Mouse (Mus musculus) skeletal muscle tissue, adult 2 months (tissue): Measurements from ENCODE around the gene Cisd1.
"Not testable (repeated sequence)": the region's sequence is repeated elsewhere in the genome, so short reads cannot be mapped to it uniquely, and the experiment has no call there.

Experiments used
- DNase-seq: peaks from one replicate; pipeline ENCODE4 v3.0.0-alpha.2; 2012; ENCODE audit warnings: low read depth, low spot score

Gene Cisd1

DNA sequence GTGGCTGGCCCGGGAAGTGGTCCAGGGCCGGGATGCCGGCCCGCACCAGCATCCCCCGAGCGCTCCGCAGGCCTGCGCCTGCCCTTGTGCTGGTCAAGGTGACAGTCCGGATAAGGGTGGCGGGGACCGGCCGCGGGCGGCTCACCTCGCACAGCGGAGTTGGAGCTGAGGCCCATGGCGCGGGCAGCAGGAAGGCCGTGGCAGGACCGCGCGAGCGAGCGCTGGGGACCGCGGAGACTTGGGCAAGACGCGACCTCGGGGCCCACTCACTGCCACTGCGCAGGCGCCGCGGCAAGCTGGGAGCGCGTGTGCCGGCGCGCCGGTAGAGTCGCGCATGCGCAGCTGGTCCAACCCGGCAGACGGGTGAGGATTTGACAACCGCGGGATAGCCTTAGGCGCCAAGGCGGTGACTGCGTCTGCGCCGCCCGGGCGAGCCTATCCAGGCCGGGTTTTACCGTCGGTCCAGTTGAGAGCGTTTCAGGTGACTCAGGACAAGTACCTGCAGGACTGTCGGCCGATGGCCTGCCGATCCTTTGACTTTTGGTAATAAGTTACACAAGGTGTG, at the start of gene Cisd1:
Cisd1 (minus strand) TSS at position 376 of the 565 bp plus-strand sequence.
- DNase-seq, result peak; percentile 97

DNA sequence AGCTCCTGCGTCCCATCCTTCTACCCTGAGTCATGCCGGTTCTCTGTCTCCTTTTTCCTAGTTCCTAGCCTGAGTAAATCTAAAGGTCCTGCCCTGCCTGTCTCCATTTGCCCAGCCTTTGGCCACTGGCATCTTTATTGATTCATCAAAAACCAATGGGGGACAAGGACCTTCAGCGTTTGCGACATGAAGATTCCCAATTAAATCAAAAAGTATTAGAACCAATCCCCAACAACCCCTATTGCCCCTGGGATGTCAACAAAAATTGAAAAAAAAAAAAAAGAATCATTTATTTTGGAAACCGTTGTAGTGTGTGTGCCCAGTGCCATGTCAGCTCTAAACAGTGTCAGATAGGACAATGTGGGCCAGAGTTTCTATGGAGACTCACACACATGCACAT, 44.6 kb upstream of the Cisd1 start:
- no peak for DNase-seq

GRCm38 (mm10) chr10:71384159-71385044, 39.6 kb upstream of the Cisd1 start:
- no peak for DNase-seq

DNA sequence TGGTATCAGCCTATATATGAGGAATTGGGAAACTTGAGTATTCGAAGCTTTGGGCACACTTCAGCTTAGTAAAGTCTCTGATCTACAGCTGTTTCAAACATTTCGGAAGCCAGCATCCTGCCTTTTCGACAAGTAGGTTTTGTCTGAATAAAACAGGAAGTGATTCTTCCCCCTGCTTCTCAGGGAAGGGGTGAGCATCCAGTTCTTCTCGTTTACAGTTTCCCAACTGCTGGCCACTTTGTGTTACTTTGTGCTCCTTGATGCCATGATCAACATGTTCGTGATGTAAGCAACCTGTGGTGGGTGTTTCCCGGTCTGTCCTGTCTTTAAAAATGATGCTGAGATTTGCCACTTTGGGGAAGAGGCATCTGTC, 38.8 kb upstream of the Cisd1 start:
- DNase-seq, result not testable (repeated sequence)

GRCm38 (mm10) chr10:71382858-71383551, 38.3 kb upstream of the Cisd1 start:
- no peak for DNase-seq

DNA sequence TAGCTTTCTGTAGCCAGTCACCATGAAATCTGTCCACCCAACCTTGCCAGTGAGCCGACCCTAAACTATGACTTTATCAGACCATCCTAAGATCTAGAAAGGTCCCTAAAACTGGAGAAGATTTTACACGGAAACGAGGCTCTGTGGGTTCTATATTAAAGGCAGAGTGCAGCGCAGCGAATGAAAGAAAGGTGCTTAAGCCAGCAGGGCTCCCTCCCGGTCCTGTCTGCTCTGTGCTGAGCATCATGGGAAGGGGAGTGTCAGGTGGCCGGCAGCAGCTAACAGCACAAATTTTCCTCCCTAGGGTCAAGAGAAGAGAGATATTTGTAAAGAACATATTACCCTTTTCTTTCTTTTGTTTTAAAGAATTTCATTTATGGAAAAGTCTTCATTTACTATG, 37.4 kb upstream of the Cisd1 start:
- DNase-seq, result no peak

- DNase-seq, result no peak
Observed at GRCm38 (mm10) chr10:71381471-71382033, 36.8 kb upstream of the Cisd1 start.

DNA sequence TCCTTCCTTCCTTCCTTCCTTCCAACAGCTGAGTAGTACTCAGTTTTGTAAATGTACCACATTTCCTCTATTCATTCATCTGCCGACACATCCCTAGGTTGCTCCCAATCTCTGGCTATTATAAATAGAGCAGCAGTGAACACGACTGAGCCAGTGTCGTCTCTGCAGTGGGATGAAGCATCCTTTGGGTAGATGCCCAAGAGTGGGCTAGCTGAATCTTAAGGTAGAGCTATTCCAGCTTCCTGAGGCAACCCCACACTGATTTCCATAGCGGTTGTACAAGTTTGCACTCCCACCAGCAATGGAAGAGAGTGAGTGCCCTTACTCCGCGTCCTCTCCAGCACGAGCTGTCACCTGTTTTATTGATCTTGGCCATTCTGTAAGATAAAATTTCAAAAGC, 35.7 kb upstream of the Cisd1 start:
- no peak for DNase-seq

DNA sequence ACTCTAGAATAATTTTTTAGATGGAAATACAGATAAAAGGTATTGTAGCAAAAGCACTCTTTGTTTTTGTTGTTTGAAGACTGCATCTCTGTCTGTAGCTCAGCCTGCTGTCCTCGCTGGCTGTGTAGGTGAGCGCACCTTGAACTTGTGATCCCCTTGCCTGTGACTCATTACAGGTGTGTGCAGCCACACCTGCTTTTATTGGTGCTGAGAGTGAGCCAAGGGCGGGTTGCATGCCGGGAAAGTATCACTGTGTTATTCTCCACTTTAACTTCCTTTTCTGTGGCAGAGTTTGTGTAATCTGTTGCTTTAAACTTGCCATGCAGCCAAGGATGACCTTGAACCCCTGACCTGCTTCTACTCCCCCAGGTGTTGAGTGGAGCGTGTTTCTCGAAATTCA, 31.3 kb upstream of the Cisd1 start:
- DNase-seq, result no peak

GRCm38 (mm10) chr10:71373706-71374105, 29.0 kb upstream of the Cisd1 start:
- no peak for DNase-seq

GRCm38 (mm10) chr10:71371881-71372280, 27.1 kb upstream of the Cisd1 start:
- DNase-seq, result no peak

DNA sequence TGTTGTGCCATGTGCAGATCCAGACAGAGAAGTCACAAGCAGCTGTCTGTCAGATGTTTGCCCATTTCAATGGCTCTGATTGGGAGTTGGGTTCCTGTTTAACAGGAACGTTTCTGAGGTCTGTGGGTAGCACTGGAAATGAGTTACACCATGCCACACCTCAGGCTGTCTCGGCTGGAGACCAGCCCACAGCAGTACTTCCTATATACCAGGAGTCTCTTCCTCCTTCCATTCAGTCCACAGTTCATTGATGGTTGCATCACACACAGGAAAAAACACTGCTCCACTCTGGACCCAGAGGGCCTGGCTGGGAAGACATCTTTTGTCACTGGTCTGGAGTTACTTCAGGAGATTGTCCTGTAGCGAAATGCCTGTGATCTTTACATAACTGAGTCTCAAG, 24.7 kb upstream of the Cisd1 start:
- DNase-seq, result no peak

DNA sequence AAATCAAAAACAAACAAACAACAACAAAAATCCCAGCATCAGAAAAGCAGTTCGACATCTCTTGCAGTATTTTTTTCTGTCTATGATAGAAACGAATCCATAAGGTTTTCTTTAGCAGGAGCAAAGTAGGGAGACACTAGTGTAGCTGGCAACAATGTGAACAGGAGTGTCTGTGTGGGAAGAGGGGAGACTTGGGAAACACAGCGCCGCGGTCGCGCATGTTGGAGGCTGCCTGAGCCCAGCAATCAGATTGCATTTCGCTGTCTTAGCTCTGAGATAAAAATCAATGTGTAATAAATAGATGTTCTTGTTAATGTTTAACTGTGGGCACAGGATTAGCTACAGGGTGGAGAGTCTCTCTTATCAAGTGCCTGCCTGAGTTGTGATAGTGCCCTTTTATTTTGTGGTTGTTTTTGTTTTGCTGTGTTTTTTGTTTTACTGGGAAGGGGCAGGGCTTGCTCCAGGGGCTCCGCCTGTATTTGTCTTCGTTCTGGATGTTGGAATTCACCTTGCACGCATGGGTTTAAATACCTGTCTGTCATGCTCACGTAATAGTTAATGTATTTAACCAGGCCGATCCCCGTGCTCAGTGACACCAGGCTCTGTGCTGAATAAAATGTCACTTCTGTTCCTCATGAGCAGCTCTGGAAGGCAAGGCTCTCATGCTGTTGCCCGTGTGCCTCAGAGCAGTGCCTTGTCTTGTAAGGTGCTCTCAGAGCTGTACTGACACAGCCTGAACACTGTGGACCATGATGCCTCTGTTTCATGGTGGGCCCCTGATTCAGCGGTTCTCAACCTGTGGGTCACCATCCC, 23.6 kb upstream of the Cisd1 start:
- no peak for DNase-seq

- no peak for DNase-seq
Observed at GRCm38 (mm10) chr10:71363858-71364257, 19.1 kb upstream of the Cisd1 start.

GRCm38 (mm10) chr10:71363440-71363839, 18.7 kb upstream of the Cisd1 start:
- DNase-seq, result no peak

DNA sequence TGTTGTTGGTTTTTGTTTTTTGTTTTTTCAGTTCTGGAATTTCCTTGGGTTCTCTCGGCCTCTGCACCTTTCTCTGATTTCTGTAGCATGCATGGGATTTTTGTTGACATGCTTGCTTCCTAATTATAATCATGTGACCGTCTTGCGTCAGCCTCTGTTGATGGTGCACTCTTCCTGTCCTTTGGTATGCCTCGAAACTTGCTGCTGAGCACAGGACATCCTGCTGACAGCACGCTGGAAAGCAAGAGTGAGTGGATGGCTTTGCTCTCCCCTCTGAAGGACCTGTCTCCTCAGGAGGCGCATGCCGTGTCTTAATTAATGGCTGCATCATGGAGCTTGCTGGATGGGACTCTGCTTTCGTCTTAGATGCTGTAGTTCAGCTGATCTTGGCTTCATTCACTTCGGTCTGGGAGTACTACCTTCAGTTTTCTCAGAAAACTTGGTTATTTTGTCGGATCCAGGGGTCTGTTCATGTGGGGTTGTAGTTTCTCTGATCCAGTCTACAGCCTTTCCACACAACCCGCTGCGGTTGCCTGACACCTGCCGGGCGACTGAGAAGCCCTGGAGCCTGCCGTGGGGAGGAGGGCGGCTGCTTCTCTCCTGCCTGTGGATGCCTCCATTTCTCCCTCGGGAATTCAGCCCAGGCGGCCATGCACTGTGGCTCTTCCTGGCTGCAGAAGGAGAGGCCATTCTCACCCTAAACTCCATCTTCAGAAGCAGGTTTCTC, 17.2 kb upstream of the Cisd1 start:
- DNase-seq, result no peak

- DNase-seq, result no peak
Observed at GRCm38 (mm10) chr10:71361044-71361443, 16.3 kb upstream of the Cisd1 start.

DNA sequence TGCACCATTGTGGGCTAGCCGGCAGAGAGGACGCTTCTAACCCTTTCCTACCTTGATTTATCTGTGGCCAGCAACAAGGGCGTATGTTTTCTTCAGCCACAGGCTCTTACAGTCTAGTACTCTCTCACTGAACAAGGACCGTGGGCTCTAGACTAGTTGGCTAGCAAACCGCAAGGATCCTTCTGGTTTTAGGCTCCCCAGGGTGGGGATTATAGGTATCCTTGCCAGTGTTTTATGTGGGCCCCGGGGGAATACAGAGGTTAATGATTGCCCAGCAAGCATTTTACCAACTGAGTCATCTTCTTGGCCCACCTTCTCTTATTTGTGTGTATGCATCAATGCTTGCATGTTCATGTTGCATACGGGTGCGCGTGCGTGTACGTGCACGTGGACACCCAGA, 10.2 kb upstream of the Cisd1 start:
- DNase-seq, result no peak

DNA sequence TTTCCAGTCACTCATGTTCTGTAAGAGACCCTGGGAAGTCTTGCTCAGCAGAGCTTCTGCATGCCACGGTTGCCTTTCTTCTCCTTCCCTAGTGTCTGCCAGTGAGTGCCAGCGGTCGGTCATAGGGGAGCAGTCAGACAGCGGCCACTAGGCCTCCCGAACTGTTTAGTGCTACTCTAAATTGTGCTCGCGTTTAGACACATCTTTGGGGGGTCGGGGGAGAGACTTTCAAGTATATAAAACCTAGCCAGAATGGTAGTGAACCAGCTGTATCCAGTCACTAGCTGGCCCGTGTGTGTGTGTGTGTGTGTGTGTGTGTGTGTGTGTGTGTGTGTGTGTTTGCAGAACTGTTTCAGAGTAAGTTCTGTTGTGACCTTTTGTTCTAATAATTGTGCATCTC, 9.1 kb upstream of the Cisd1 start:
- no peak for DNase-seq

DNA sequence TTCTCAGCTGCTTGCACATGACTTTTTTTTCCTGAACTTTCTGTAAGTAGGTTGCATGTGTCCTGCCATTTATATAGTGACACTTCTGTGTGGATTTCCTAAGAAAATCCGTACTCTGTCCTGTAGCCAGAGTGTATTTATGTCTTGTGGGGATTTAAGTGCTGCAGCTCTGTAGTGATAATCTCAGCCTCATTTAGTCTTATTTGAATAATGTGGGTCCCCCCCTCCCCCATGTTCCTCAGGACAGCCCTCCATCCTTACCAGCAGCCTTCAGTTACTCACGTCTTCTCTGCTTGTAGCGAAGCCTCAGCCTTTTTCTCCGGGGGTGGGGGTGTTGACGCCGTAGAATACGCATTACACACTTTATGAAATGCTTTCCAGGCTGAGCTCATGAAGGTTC, 6.5 kb upstream of the Cisd1 start:
- DNase-seq, result no peak

- no peak for DNase-seq
Observed at GRCm38 (mm10) chr10:71349290-71349689, 4.5 kb upstream of the Cisd1 start.
